In the genomic region with DNA sequence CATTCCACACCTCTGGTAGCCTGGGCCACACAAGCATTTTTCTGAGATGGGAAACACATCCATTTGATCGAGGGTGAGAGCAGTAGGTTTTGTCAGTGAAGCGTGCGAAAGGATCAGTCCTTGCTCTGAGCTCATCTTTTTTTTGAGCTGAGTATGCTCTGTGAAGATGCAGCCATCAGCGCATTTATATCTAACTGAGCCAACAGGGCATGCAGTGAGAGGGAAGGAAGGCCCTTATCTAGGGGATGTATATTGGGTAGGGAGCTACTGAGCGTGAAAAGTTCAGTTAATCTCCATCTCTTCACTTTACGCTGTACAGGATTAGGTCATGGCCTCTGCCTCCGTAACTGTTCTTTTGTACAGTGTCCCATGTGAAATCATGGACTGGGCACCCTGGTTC, we compare ENCODE assay signal across 29 mouse cellular contexts. TPM values are rescaled to one million over a fixed set of nuclear protein-coding genes. Genes with fewer than 3 reads are reported as not detected.
DNase-seq lines count a peak whose midpoint lies in the region; ATAC-seq and TF ChIP-seq lines count a peak whose summit lies in the region.
"Had no signal": no experiment of that assay in that cellular context is flagged by ENCODE, and none has a peak within 500 bp of the region (broad histone marks: within the 10 kb centered on the region; RNA-seq: fewer than 3 reads in every experiment).

No protein-coding gene starts in this region.

- 0 out of 2 replicates have a peak, but pooled peaks have one; percentile 24 for ATAC-seq in midbrain, embryonic 15.5 days (replicated peaks)
- no peak for ATAC-seq in midbrain, postnatal 0 days (ENCODE audit: low FRiP score)
- peak; percentile 53; the same call in 1 of the 2 replicates for ATAC-seq in kidney, postnatal 0 days (replicated peaks; ENCODE audit: low FRiP score, low read depth)
- peak; percentile 22; the same call in 1 of the 2 replicates for ATAC-seq in liver, embryonic 15.5 days (ENCODE audit: insufficient read depth)
- ATAC-seq: forebrain, embryonic 15.5 days; midbrain, embryonic 16.5 days; Patski had no signal

- no peaks in the 10 kb centered on the region for H3K36me3 ChIP-seq in midbrain, embryonic 15.5 days (replicated peaks)
- H3K36me3 ChIP-seq in midbrain, postnatal 0 days (ENCODE audit: insufficient read depth, low read length): no peaks in the 10 kb centered on the region
- H3K36me3 ChIP-seq in kidney, postnatal 0 days (ENCODE audit: insufficient read depth, low read length): no peaks in the 10 kb centered on the region
- no peaks in the 10 kb centered on the region for H3K36me3 ChIP-seq in liver, embryonic 15.5 days (replicated peaks)
- H3K36me3 ChIP-seq: embryonic facial prominence, embryonic 13.5 days; forebrain, embryonic 10.5 days; forebrain, embryonic 15.5 days; heart, embryonic 13.5 days; lung, embryonic 15.5 days; midbrain, embryonic 10.5 days; neural tube, embryonic 13.5 days had no signal

- H3K4me1 ChIP-seq in midbrain, embryonic 15.5 days: no peaks in the 10 kb centered on the region
- H3K4me1 ChIP-seq in midbrain, postnatal 0 days (ENCODE audit: insufficient read depth, low read length): no peaks in the 10 kb centered on the region
- no peaks in the 10 kb centered on the region for H3K4me1 ChIP-seq in kidney, postnatal 0 days (replicated peaks; ENCODE audit: insufficient read depth, low read length)
- H3K4me1 ChIP-seq in liver, embryonic 15.5 days (replicated peaks): no peaks in the 10 kb centered on the region
- H3K4me1 ChIP-seq: embryonic facial prominence, embryonic 13.5 days; heart, embryonic 13.5 days had no signal

- no peak for TF ChIP-seq CTCF in midbrain, postnatal 0 days (IDR thresholded peaks at IDR 0.05)
- no peak for TF ChIP-seq CTCF in kidney, postnatal 0 days (IDR thresholded peaks at IDR 0.05; ENCODE audit: low read depth)

- no peaks in the 10 kb centered on the region for H3K27me3 ChIP-seq in midbrain, embryonic 15.5 days (replicated peaks)
- no peaks in the 10 kb centered on the region for H3K27me3 ChIP-seq in midbrain, postnatal 0 days (ENCODE audit: insufficient read depth, low read length)
- H3K27me3 ChIP-seq in kidney, postnatal 0 days (ENCODE audit: insufficient read depth, low read length): no peaks in the 10 kb centered on the region
- no peaks in the 10 kb centered on the region for H3K27me3 ChIP-seq in liver, embryonic 15.5 days
- H3K27me3 ChIP-seq: embryonic facial prominence, embryonic 13.5 days; forebrain, embryonic 15.5 days; heart, embryonic 13.5 days; lung, embryonic 15.5 days; neural tube, embryonic 13.5 days; Patski had no signal

- no peak overlapping the region for H3K9ac ChIP-seq in midbrain, embryonic 15.5 days
- H3K9ac ChIP-seq in midbrain, postnatal 0 days (replicated peaks; ENCODE audit: low read length, poor library complexity, severe bottlenecking): no peak overlapping the region
- H3K9ac ChIP-seq in kidney, postnatal 0 days (ENCODE audit: low read depth, low read length): no peak overlapping the region
- H3K9ac ChIP-seq in liver, embryonic 15.5 days: no peak overlapping the region
- H3K9ac ChIP-seq: embryonic facial prominence, embryonic 13.5 days; forebrain, embryonic 15.5 days; heart, embryonic 13.5 days; hindbrain, embryonic 14.5 days; lung, embryonic 15.5 days; neural tube, embryonic 13.5 days had no signal

- H3K4me2 ChIP-seq in midbrain, embryonic 15.5 days: no peak overlapping the region
- no peak overlapping the region for H3K4me2 ChIP-seq in midbrain, postnatal 0 days (ENCODE audit: low read depth, low read length, poor library complexity, severe bottlenecking)
- H3K4me2 ChIP-seq in kidney, postnatal 0 days (ENCODE audit: low read length): no peak overlapping the region
- H3K4me2 ChIP-seq in liver, embryonic 15.5 days: no peak overlapping the region
- H3K4me2 ChIP-seq: embryonic facial prominence, embryonic 13.5 days; forebrain, embryonic 15.5 days; heart, embryonic 13.5 days; hindbrain, embryonic 14.5 days; lung, embryonic 15.5 days; neural tube, embryonic 13.5 days had no signal

- 86% methylated on average over 7 of the region's 7 CpGs for WGBS in midbrain, embryonic 15.5 days
- WGBS in midbrain, postnatal 0 days: 86% methylated on average over 7 of the region's 7 CpGs
- 72% methylated on average over 7 of the region's 7 CpGs for WGBS in kidney, postnatal 0 days
- WGBS in liver, embryonic 15.5 days (ENCODE audit: insufficient replicate concordance): 69% methylated on average over 7 of the region's 7 CpGs

- H3K9me3 ChIP-seq in midbrain, embryonic 15.5 days: no peaks in the 10 kb centered on the region
- H3K9me3 ChIP-seq in midbrain, postnatal 0 days (ENCODE audit: low read length): no peaks in the 10 kb centered on the region
- H3K9me3 ChIP-seq in kidney, postnatal 0 days (replicated peaks; ENCODE audit: low read length): no peaks in the 10 kb centered on the region
- H3K9me3 ChIP-seq in liver, embryonic 15.5 days (replicated peaks): no peaks in the 10 kb centered on the region
- H3K9me3 ChIP-seq: embryonic facial prominence, embryonic 13.5 days; forebrain, embryonic 10.5 days; forebrain, embryonic 15.5 days; heart, embryonic 13.5 days; lung, embryonic 15.5 days; midbrain, embryonic 10.5 days; neural tube, embryonic 13.5 days had no signal

- no peak overlapping the region for H3K4me3 ChIP-seq in midbrain, embryonic 15.5 days
- no peak overlapping the region for H3K4me3 ChIP-seq in midbrain, postnatal 0 days (ENCODE audit: low read depth, low read length)
- H3K4me3 ChIP-seq in kidney, postnatal 0 days (replicated peaks; ENCODE audit: low read depth, low read length): no peak overlapping the region
- H3K4me3 ChIP-seq in liver, embryonic 15.5 days (replicated peaks): no peak overlapping the region
- H3K4me3 ChIP-seq: embryonic facial prominence, embryonic 13.5 days; forebrain, embryonic 10.5 days; forebrain, embryonic 15.5 days; heart, embryonic 13.5 days; lung, embryonic 15.5 days; midbrain, embryonic 10.5 days; myocyte; neural tube, embryonic 13.5 days had no signal

- peak; percentile 43 for DNase-seq in kidney, adult 11 months
- no peak for DNase-seq in kidney, postnatal 4 days
- DNase-seq in midbrain, postnatal 0 days (ENCODE audit: low spot score): no peak
- DNase-seq in kidney, postnatal 0 days (ENCODE audit: low spot score): no peak
- DNase-seq in thymus, adult 18-20 months: no peak
- DNase-seq in spleen, adult 18-20 months: no peak
- DNase-seq: adrenal gland, postnatal 10 days; cerebellum, adult 11 months; cerebellum, adult 9-10 months; gastrocnemius, postnatal 10 days; heart, postnatal 10 days; layer of hippocampus, adult 9-11 months; right cerebral cortex, postnatal 25 days; thymus, adult 2 months; thymus, postnatal 4 days had no signal

- no peak overlapping the region for H3K27ac ChIP-seq in midbrain, embryonic 15.5 days
- no peak overlapping the region for H3K27ac ChIP-seq in midbrain, postnatal 0 days (ENCODE audit: low read depth, low read length)
- no peak overlapping the region for H3K27ac ChIP-seq in kidney, postnatal 0 days
- H3K27ac ChIP-seq in liver, embryonic 15.5 days (replicated peaks): no peak overlapping the region
- H3K27ac ChIP-seq: embryonic facial prominence, embryonic 13.5 days; forebrain, embryonic 10.5 days; forebrain, embryonic 15.5 days; heart, embryonic 13.5 days; hindbrain, embryonic 14.5 days; lung, embryonic 15.5 days; midbrain, embryonic 10.5 days; neural tube, embryonic 13.5 days had no signal

RNA-seq across cellular contexts. Expression of gene Plcb1, which starts 46.0 kb away (rescaled TPM):
- polyA plus RNA-seq in midbrain, embryonic 15.5 days (2015; fragmentation: Nextera tagmentation; extraction: Ambion mirVana): 36.6 and 38.0 TPM in 2 replicates
- 59.0 and 60.1 TPM in 2 replicates for total RNA-seq in midbrain, postnatal 0 days (2014; rRNA removed)
- 27.4 and 36.1 TPM in 2 replicates for polyA plus RNA-seq in midbrain, postnatal 0 days (2015; fragmentation: Nextera tagmentation; extraction: Ambion mirVana)
- 20.8 and 23.1 TPM in 2 replicates for polyA plus RNA-seq in kidney, postnatal 0 days (2015; fragmentation: Nextera tagmentation; extraction: Ambion mirVana)
- 3.3 and 5.3 TPM in 2 replicates for polyA plus RNA-seq in liver, embryonic 15.5 days (2015; fragmentation: Nextera tagmentation; extraction: Ambion mirVana)
- total RNA-seq: MEL had no signal
